Mouse (Mus musculus) cerebellum, postnatal 4 days (tissue): Measurements from ENCODE around the gene Krt16.

Experiments used
- DNase-seq, 2 experiments: peaks; one replicate each; pipeline ENCODE4 v3.0.0; 2022; ENCODE audit warnings: low spot score in 2 of 2, mixed read lengths in 1 of 2

The Krt16 gene

DNA sequence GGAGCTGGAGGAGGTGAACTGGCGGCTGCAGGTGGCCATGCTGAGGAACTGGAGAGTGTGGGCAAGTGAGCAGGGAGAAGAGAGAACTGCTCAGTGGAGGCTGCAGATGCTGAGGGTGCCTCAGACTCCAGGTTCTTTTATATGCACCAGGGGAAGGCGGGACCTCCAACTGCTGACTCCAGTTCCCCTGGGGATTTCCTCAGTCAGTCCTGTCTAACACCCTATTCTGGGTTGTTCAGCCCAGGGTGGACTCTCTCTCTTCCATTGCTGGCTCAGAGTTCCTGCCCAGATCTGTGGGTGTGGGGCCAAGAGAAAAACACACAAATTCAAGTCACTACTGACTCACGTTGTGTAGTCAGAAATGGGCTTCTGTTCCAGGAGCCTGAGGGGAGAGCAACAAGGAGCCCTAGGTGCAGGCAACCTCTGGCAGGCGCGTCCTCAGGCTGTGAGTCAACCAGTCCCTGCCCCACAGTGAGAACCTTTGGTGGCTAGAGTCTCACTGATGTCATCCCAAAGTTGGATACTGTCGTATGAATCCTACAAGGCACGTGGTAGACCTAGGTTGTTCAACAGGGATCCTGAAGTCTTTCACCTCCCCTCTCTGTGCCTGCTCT is at the start of gene Krt16:
Gene Krt16 (minus strand): TSS at position 51 of the 614 bp plus-strand sequence.
- DNase-seq, result no peak

- DNase-seq, result no peak
Observed at GRCm38 (mm10) chr11:100297801-100298200, 49.1 kb upstream of the Krt16 start.

- DNase-seq, result peak; percentile 76 to 91
Observed at GRCm38 (mm10) chr11:100295308-100295707, 46.6 kb upstream of the Krt16 start.

DNA sequence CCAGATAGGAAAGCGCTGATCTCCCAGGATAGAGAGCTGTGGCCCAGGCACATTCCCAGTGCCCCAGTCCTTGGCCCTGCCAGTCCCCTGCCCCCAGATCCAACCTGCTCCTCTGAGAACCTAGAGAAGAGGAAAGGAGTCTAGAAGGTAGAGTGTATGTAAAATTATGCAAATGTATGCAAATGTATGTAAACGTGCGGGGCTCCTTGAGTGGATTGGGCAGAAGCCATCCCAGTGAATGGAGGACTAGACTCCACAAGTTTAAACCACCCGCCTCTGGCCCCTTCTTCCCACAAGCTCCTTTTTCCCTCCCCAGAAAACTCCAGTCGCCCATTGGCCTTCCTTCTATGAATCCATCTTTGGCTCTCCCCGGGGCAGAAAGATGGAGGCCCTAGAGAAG is 44.2 kb upstream of the Krt16 start:
- no peak for DNase-seq

- DNase-seq, result no peak
Observed at GRCm38 (mm10) chr11:100290235-100290634, 41.5 kb upstream of the Krt16 start.

- no peak for DNase-seq
Observed at GRCm38 (mm10) chr11:100288942-100289341, 40.2 kb upstream of the Krt16 start.

GRCm38 (mm10) chr11:100287024-100287423 is 38.3 kb upstream of the Krt16 start:
- no peak for DNase-seq

DNA sequence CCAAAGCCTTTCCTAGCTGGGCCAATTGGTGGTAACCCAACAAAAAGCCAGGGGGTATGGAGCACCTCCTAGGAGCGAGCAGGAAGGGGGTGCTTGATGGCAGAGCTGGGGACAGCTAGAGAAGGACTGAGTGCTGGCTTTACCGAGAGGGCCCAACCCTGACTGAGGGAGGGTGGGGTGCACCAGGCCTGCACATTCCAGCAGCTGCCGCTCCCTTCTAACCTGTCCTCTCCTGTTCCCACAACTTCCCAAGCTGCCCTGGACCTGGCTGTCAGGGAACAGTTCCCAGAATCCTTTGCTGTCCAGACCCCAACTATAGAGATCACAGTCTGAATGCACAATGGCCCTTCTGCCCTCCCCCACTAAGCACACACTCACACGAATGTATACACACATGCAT is 36.3 kb upstream of the Krt16 start:
- DNase-seq, result no peak

DNA sequence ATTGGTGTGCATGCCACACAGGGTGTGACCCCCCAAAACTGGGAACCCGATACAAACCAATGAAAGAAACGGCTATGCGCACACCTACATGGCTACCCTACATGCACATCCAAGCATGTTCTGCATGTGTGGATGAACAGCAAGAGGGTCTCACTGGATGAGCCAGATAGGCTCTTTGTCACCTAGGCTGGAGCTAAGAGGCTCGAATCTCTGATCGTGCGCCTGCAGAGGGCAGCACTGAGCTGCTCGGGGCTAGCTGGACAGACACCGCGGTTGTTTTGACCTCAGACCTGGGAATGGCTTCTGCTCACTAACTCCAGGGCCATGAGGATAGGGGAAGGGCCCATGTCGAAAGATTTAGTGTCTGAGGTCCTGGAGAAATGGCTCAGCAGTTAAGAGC is 33.8 kb upstream of the Krt16 start:
- DNase-seq, result peak; percentile 68 to 82

DNA sequence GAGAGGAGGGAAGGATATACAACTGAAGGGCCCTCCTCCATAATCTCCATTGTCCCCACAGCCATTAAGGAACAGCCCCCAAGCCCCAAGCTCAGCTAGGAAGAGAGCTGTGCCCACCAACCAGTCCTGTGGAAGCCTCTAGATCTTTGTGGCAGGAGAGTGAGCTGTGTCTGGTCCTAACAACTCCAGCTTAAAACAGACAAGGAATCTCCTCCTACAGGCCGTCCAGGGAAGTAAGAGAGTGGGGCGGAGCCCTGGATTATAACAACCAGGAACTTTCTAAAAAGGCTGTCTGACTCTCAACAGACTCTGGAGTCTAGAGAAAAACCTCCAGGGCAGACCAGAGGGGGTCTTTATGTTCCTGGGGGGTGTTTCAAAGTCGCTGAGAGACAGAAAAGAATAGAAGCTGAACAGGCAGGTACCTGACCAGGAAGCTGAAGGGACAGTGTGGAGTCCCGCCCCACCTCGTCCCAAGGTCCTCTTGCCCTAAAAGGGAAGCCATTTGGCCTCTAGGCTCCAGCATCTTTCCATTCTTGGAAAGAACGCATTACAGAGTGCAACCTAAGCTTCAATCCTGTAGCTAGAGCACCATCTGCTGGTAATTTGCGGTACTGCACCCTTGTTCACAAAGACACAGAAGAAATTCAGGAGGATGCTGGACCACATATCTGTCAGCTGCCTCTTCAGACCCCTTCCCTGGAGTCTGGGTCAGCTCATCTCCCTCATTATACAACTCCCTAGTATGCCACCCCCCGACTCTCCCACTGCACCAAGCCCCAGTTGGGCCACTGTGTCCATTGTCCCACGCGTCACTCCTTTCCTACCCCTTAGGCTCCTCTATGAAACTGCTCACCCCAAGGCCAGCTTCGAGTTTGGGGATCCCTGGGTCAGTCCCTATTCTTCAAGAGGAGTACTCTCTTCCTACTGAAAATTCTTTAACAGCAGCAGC is 33.2 kb upstream of the Krt16 start:
- peak; percentile 87 to 92 for DNase-seq

DNA sequence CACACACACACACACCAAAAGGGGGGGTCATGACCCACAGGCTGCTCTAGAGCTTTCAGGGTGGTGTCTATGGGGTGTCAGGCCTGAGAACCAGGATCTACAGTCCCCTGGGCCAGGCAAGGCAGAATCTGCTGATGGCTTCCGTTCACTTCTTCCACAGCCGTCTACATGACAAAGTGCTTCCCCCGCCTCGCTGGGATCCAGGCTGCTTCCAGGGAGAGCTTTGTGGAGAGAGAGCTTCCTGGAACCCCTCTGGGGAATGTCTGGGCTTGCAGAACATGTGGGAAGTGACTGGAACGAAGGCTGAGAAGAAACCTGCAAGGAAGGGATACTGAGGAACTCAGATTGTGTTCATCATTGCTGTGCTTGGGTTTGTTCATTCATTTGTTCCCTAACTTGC is 30.1 kb upstream of the Krt16 start:
- DNase-seq, result no peak

DNA sequence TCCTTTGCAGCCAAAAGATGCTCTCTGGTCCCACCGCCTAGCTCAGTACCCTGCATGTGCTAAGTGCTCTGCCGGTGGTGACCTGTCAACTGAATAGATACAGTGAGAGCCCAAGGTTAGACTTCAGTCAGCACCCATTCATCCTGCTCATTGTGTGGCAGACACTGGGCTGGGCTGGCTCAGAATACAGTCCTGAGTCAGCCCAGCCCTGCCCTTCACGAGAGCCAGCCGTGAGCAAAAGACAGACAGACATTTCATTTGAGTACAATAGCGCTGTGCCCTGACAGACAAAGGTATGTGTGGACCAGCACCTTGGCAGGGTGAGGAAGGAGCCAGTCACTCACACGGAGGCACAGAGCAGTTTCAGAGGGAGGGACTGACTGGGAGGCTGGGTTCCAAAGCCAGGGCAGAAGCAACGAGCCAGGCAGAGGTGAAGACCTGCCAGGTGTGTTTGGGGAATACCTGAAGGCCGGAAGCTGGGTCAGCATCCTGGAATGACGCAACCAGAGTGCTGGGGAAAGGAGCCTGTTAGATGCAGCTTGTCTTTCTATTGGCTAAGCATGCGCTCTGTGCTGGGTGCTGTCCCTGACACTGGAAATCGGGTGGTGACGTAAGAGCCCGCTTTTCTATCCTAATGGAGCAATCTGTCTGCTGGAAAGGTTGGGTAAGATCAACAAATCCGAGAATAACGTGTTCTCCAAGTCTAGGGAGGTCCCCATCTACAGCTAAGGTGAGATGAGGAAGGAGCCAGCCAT is 29.2 kb upstream of the Krt16 start:
- DNase-seq, result no peak

- no peak for DNase-seq
Observed at GRCm38 (mm10) chr11:100275466-100275865, 26.8 kb upstream of the Krt16 start.

DNA sequence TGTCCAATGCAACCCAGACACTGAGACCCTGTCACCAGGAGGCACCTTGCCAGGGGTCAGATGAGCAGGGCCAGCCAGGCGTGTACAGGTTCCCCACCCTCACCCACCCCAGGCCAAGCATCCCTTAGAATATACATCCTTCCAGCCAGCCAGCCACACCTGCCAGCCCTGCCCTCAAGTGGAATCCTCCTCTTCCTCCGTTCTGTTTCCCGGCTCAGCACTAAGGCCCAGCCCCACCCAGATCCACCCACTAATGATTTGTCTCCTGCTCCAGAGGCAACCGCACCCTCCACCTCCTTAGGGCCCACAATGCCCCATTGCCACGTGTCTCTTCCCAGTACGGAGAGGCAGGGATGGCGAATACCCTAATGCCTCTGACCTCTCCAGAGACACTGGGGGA is 26.0 kb upstream of the Krt16 start:
- no peak for DNase-seq

DNA sequence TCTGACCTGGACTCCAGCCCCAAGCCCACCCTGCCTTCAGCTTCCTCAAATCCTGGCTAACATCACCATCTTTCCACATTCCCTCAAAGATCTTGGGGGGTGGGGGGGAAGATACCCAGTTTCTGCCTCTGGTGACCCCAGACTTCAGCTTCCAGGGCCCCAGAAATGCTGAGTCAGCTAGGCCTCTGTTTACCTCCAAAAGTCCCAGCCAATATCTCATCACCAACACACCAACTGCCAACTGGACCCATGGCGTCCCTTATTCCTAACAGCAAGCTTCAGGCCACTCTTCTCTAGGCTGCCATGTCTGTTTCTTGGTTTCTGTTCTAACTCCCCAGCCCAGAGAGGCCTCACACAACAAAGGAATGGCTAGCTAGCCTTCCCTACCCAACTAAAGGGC is 23.2 kb upstream of the Krt16 start:
- no peak for DNase-seq

DNA sequence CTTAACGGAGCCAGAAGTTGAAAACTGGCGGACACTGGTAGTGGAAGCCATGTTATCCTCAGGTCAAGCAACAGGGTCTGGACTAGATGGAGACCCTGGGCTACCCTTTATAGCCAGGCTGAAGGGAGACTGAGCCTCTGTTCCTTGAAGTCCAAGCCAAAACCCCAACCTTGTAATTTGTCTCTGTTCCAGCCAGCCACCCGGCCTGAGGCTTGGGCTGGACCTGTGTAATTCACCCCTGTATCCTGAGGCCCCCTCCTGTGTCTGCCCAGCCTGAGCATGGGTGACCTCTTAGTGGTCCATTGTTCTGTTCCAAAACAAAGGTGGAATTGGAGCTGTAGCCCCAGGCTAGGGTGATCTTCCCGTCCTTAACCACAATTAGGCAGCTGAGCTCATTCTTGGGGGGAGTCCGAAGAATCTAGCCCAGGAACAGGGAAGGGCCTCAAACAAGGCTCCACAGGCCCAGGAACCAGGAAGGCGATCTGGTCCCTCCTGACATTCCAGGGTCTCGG is 21.2 kb upstream of the Krt16 start, which contains the start of gene Krt42:
Gene Krt42 (minus strand): TSS at position 51 of the 512 bp plus-strand sequence.
- no peak for DNase-seq

GRCm38 (mm10) chr11:100262058-100262980 is 13.6 kb upstream of the Krt16 start:
- no peak for DNase-seq

DNA sequence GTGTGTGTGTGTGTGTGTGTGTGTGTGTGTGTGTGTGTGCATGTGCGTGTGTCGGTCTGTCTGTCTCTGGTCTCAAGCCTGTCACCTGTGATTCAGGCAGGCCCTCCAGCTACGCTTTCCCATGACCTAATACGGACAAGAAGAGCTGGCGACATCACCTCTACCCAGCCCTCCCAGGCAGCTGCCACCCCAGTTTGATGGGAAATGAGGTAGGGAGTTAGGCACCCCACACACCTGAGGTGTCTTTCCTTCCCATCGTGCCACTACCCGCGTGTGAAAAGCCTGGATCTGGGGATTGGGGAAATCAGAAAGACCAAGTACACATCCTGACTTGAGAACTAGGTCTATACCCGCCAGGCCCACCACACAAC is 12.5 kb upstream of the Krt16 start:
- DNase-seq, result no peak

- DNase-seq, result peak in 1 of 2 experiments; percentile 16
Observed at GRCm38 (mm10) chr11:100260514-100261234, 12.0 kb upstream of the Krt16 start, which contains the start of gene Krt17. TSS of gene Krt17 (minus strand) at chr11:100261029.

- peak in 1 of 2 experiments; percentile 12 for DNase-seq
Observed at GRCm38 (mm10) chr11:100259079-100259478, 10.4 kb upstream of the Krt16 start.
